Mouse (Mus musculus) left cerebral cortex, postnatal 14 days (tissue): ENCODE data around the gene Kmt2e. TPM values are rescaled to one million over a fixed set of nuclear protein-coding genes. Genes with fewer than 3 reads are reported as not detected.
"Not testable (repeated sequence)": the region's sequence is repeated elsewhere in the genome, so short reads cannot be mapped to it uniquely, and the experiment has no call there.

Experiments
- DNase-seq, 2 experiments: peaks; one replicate each; pipeline ENCODE4 v3.0.0; 2021 to 2022; ENCODE audit warnings: low spot score in 2 of 2, mixed read lengths in 1 of 2
- intact Hi-C: fragments of 180-260 bp; cut with DNase I; formaldehyde crosslinking; loops from one replicate; pipeline ENCODE4 v1.15.1; 2025
- total RNA-seq, 2 experiments: library from RNA; stranded (reverse); gene quantifications; 2 replicates each; pipeline ENCODE4 v1.2.3; 2021

Gene Kmt2e
- total RNA-seq, 2 experiments from 2014 or later: 103 to 107 TPM

GRCm38 (mm10) chr5:23523936-23524335 is 89.7 kb downstream of the Kmt2e start:
- DNase-seq: no peak
- intact Hi-C loops: no loop called here

- intact Hi-C loops: no loop called here
- no peak for DNase-seq
Measured at GRCm38 (mm10) chr5:23524621-23525020, 90.4 kb downstream of the Kmt2e start.

- DNase-seq: no peak
- intact Hi-C loops: no loop called here
Measured at GRCm38 (mm10) chr5:23531100-23531499, 96.9 kb downstream of the Kmt2e start.

- peak in 1 of 2 experiments; percentile 57 for DNase-seq
- intact Hi-C loops: no loop called here
Measured at GRCm38 (mm10) chr5:23531541-23532096, 97.4 kb downstream of the Kmt2e start.

GRCm38 (mm10) chr5:23535692-23536091 is 101.5 kb downstream of the Kmt2e start:
- intact Hi-C loops: no loop called here
- DNase-seq: no peak

GRCm38 (mm10) chr5:23551687-23552086 is 117.4 kb downstream of the Kmt2e start:
- DNase-seq: no peak
- intact Hi-C loops: no loop called here

- intact Hi-C loops, DNase-seq: not testable (repeated sequence)
Measured at GRCm38 (mm10) chr5:23553338-23553737, 119.1 kb downstream of the Kmt2e start.
